Mouse (Mus musculus) left cerebral cortex, postnatal 10 days (tissue): ENCODE measurements at regions not wholly inside any gene's neighbourhood (a gene's known extent, or its start where the extent isn't known, plus 50 kb on each side); places are given as distances from the start of the nearest gene placed in this dataset.
A peak's percentile ranks its signal among the peaks of the same experiment; 100 is the strongest.
"Not testable (repeated sequence)": the region's sequence is repeated elsewhere in the genome, so short reads cannot be mapped to it uniquely, and the experiment has no call there.

Source experiments
- DNase-seq, 2 experiments: peaks; one replicate each; pipeline ENCODE4 v3.0.0; 2021 to 2022; ENCODE audit warnings: low spot score in 2 of 2, mixed read lengths in 1 of 2; ENCODE audit errors: extremely low spot score in 1 of 2
- intact Hi-C: fragments of 180-260 bp; cut with DNase I; formaldehyde crosslinking; loops from one replicate; pipeline ENCODE4 v1.15.1; 2025

DNA sequence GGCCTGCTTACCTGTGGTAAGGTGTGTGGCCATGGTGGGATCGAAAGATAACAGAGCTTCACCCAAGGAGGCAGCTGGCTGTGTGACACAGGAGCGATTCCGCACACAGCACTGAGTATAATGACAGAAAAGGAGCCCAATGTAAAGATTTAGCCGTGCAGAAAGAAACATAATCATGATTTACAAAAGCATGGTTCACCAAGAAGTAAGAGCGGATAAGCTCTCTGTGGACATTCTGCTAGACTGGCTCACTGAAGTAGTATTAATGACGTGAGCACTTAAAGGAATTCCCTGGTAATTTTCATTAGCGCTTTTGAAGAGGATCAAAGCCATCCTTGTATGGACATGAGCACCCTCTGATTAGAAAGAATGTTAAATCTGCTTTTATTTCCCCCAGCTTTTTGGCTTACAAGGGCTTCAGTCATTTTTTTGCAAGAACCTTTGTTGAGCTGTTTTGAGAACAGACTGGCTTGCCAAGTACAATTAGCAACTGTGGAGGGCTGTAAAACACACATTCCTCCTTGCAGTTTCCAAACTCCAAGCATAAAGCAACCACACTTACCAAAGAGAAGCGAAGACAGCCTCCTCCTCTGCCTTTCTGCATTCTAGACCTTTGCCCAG is 140.5 kb upstream of the Gcfc2 start:
- DNase-seq = no peak
- intact Hi-C loops = no loop called here

DNA sequence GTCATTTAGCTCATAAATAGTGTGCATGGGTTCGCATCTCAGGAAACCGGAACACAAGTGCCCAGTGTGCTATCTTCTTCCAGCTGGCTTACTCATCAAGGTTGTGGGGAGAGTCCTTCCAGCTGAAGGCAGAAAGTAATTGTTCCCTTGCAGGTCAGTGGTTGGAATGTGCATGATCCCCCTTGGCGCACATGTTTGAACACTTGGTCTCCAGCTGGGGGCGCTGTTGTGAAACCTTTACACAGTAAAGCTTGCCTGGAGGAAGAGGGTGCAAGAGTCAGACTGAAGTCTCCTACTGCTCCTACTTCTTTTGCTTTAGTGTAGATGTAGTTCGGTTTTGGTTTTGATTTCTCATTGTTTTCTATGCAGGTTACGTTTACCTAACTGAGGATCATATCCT is 128.2 kb upstream of the Gcfc2 start:
- no peak for DNase-seq
- intact Hi-C loops = no loop called here

DNA sequence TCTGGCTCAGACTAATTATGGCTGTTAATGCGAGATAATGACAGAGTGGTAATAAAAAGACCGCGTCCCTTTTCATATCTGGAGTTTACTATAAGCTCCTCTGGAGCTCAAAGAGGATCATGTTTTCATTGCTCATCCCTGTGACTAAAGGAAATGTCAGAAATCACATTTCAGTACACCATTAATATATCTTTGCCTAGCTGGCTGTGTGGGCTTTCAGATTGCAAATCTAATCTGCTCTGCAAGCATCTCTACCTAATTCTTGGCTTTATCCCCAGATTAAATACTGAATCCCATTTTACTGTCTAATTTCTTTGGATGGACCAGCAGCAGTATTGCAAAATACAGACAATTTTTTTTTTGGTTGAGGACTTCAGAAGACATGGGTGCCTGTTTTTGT is 122.6 kb upstream of the Gcfc2 start:
- DNase-seq = no peak
- intact Hi-C loops = no loop called here

DNA sequence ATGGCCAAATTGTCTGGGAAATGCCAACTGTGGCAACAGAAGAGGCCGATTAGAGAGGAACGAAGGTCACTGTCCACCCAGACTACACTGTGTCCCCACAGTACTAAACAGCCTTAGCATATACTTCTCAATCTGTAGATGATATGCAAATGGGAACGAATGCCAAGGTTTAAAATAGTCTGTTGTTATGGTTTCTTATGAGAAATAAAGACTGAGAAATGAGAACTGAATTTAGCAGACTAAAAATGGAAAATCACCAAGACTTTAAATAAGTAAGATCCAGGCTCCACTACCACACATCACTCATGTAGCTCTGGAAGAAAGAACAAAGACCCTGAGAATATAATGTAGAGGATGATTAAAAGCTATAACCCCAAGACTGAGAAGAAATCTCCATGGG is 121.7 kb upstream of the Gcfc2 start:
- DNase-seq = peak in 1 of 2 experiments; percentile 32
- intact Hi-C loops = no loop called here

DNA sequence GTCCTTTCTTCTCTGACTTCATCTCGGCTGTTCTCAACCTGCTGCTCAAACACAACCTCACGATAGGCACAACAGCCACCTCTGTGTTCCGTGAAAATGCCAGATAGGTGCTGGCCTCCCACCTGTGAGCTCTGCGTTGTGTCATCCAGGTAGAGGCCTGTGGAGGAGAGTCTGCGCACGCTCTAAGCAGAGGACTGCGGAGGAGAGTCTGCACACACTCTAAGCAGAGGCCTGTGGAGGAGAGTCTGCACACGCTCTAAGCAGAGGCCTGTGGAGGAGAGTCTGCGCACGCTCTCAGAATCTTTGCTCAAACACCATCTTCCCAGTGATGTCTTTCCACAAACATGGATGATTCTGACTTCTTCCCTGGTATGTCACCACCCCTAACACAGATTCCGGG is 117.5 kb upstream of the Gcfc2 start:
- no peak for DNase-seq
- intact Hi-C loops = no loop called here

DNA sequence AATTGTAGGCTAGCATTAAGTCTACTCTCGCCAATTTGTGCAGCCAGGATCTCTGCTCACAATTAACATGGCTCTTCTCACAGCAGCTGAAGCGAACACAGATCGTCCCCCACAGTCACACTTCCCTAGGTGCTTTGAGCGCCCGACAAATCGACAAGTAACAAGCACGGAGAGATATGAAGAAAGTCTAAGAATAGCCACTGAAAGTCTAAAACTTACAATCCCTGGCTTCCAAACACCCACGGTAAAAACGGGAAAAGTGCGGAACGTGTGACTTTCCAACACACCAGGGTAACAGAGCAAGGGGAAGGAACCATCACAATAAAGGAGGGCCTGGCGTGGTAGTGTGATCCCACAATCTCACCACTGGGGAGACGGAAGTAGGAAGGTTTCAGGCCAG is 114.8 kb upstream of the Gcfc2 start:
- DNase-seq = no peak
- intact Hi-C loops = no loop called here

DNA sequence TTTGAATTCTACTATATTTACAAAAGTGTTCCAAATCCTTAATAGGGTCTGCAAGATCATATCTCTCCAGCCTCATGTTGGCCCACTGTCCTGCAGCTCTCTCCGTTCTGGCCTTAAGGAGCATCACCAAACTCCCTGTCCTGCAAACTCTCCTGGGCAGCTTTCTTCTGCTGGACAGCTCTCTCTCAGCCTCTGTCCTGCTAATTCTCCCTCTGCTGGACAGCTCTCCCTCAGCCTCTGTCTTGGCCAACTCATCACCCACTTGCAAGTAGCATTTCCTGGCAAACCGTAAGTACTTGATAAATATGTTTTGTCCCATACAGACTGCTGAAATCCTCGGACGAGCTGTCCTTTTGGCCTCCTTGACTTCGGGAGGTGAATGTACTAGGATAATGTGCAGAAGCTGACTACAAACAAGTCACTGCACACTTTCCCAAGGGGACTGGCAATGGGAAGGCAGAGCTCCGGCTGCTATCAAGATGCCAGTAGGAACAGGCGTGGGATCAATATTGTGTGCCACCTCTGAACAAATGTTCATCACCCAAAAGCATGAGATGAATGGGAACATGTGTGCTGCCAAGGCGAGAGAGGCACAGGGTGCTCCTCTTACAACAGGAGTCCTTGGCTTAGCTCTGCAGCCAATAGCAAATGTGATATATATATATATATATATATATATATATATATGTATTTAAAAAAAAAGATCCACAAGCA is 108.1 kb upstream of the Gcfc2 start:
- no peak for DNase-seq
- intact Hi-C loops = no loop called here

DNA sequence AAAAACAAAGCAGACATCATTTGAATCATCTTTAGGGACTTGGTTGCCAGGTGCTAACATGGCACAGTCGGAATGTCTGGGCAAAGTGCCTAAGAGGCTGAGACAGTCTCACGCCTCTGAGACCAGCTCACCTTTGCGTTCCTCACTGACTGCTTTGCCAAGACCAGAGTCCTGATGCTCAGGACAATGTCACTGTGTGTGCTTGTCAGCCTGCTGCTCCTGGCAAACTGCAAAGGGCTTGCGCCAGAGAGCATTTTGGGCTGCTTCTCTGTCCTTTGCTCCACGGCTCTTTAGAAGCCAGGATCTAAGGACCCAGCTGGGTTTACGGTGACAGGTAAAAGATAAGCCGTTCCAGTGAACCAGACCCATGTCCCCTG is 107.5 kb upstream of the Gcfc2 start:
- intact Hi-C loops = no loop called here
- DNase-seq = no peak

DNA sequence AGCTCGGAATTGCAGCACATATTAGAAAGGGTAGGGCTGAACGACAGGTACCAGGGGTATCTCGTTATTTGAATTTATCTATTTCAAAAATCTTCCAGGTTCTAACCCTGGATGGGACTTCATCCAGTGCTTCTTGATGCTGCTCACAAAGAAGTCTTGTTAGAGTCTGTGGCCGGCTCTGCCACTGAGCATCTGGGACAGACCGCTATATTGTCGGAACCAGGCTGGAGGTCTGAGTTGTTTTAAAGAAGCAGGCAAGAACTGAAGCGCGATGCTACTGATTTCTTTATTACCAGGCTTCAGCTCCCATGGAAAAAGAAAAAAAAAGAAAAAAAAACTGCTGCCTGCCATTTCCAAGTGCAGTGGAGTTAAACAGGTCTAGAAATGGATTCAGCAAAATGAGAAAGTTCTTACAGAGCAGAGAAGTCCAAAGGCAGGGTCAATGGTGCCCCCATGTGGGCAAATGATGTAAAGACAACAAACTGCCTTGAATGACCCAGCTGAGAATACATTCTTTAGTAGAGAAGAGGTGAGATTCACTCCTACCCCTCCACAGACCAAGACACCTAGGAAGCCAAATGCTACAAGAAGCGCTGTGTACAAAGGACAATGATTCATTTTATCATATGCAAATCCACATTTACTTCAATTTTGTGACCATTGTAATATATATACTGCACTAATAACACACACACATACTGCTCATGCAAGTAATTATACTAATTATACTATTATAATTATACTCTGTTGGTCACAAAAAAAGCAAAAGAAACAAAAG is 106.2 kb upstream of the Gcfc2 start:
- intact Hi-C loops = no loop called here
- DNase-seq = peak in 1 of 2 experiments; percentile 84

DNA sequence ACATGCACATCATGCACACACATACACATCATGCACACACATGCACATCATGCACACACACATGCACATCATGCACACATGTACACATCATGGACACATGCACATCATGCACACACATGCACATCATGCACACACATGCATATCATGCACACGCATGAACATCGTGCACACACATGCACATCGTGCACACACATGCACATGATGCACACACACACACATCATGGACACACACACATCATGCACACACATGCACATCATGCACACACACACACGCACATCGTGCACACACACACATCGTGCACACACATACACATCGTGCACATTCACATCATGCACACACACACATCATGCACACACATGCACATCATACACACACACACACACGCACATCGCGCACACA is 104.9 kb upstream of the Gcfc2 start:
- intact Hi-C loops = no loop called here
- no peak for DNase-seq

DNA sequence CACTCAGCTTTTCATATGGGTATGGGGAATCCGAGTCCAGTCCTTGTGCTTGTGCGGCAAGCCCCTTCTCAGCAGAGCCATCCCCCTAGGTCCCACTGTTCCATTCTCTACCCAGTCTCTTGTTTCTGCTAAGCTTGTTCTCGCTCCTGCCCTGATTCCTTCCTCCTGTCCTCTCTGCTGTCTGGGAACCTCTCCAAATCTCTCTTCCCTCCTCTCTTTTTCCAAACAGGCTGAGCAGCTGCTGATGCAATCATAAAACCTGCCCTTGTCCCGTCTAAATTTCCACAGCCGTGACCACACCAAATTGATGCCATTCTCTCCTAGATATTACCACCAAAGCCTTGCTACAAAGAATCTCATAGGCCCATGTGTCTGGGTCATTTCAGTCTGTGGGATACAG is 103.4 kb upstream of the Gcfc2 start:
- DNase-seq = no peak
- intact Hi-C loops = no loop called here

DNA sequence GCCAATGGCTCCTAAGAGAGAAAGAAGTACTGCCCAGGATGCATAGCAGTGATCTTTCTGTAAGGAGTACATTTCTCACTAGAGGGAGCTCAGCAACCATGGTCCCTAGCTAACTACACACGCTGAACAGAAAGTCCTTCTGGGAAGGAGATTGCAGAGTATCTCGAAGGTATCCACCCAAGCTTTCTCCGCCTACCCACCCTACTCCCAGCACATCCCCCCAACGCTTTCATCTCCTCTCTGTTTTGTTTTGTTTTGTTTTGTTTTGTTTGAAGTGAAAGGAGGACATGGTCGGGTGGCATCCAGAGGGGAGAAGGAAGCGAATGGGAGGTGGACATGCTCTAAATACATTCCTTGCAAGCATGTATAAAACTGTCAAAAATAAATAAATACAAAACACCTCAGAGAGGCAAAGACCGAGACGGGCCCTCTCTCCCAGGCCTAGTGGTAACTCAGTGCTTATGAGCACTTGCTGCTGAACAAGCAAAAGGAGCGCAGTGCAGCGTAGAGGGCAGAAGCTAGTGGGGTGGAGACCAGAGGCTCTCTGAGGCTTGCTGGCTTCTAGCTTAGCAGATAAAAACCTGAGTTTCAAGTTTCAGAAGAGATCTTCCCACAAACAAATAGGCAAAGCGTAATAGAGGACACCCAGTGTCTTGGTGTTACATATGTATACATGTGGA is 83.9 kb upstream of the Gcfc2 start:
- intact Hi-C loops = loop anchor here (5.0 kb wide), 2 partner anchors 88 to 118 kb away; no protein-coding TSS in a partner anchor
- DNase-seq = no peak

DNA sequence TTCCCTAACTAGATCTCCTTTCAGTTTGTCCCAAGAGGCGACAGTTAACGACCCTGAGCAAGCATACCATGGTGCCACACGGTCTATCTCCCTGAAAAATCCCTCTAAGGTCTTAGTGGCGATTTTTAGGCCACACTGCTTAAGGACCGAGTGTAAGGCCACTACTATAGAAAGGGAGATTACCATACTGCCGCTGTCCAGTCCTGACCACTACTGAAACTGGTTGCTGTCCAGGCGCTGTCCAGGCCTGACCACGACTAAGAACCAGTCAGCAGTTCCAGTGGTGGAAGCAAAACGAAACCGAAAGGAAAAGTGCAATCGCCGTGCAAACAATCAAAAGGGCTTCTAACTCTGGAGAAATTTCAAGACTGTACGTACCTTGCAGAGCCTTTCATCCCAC is 55.3 kb upstream of the Gcfc2 start:
- intact Hi-C loops = not testable (repeated sequence)

More for the DNA sequence above, 55.3 kb upstream of the Gcfc2 start:
- not testable (repeated sequence) for DNase-seq
